Mouse (Mus musculus): ENCODE results near the gene Uqcrc1. TPM values are rescaled to one million over a fixed set of nuclear protein-coding genes. Genes with fewer than 3 reads are reported as not detected.
A peak's percentile ranks its signal among the peaks of the same experiment; 100 is the strongest.

The Uqcrc1 gene
- polyA plus RNA-seq, 1 experiment from 2014 or later: 568 TPM

DNA sequence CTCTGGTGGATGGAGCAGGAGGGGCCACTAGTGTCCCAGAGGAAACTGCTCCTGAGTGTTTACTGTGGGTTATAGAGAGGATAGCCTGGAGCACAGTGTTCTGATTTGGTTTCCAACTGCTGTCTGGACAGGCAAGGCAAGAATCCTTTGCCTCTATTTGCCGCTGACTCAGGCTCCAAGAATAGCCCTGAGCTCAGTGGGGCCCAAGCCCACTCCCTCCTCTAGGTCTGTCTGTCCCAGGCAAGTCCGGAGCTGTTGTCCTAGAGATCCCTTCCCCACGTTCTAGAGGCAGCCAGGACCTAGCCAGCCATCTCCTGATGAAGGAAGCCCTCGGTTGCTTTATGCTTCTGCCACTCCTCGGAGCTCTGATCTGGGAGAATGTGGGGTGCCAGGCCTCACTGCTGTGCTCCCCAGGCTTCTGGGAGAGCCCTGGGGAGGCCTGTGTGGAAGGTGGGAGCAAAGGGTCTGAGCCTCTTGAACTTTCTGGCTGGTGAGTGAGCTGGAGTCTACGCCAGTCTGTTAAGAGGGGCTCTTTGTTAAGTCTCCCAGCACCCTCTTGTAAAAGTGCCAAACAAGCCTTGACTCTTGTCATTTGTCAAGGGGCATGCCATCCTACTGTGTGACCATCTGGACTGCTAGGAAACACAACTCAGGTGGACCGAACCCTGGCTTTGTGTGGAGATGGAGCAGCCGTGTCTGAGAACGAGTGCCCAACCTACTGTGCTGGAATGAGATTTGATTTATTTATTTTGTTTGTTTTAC, 13.7 kb downstream of the Uqcrc1 start:
- Histone ChIP-seq H3K9me3 (no peaks in the 10 kb centered on the region), H3K36me3 (peaks cover 33% of the 10 kb centered on the region), H3K27me3 (replicated peaks) (peaks cover 12% of the 10 kb centered on the region), H3K27ac (no peak overlapping the region), H3K4me1 (replicated peaks) (no peaks in the 10 kb centered on the region; the same call in 1 of the 2 replicates), H3K9ac (no peak overlapping the region), H3K4me3 (replicated peaks) (no peak overlapping the region), H3K4me2 (replicated peaks) (no peak overlapping the region)
- 85% methylated on average over 9 of the region's 9 CpGs for WGBS
- ATAC-seq: 0 out of 2 replicates have a peak, but pooled peaks have one; percentile 2

DNA sequence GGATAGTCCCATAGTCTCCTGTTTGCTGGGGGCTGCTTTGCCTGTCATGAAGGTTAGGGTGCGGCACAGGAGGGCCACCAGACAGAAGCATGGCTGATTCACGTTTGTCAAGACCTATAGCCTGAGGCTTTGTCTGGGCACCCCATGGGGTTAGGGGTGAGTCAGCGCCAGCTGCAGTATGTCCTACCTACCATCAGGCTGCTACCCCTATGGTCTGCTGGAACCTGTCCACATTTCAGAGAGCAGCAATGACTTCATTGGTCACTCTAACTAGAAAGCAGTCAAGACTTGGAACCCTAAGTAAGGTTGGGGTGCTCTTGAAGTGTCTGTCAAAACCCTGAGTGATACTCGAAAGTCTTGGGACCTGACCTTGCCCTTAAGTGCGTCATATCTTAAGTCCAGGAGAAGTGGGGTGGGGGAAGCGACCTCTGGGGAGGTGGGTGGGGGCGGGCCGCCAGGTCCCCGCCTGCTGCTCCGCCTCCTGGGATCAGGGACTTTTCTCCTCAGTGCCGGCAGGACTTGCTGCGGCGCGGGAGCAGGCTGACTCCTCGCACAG, 16.7 kb downstream of the Uqcrc1 start, which contains the start of gene Col7a1:
Gene Col7a1 (plus strand): TSS at position 506 of the 556 bp plus-strand sequence.
- WGBS: 10% methylated on average over 15 of the region's 15 CpGs
- Histone ChIP-seq H3K4me2 (replicated peaks) (peak within 1 kb of the TSS; percentile 51), H3K27ac (no peak within 1 kb of the TSS), H3K4me1 (replicated peaks) (no peaks in the 10 kb centered on the region; the same call in 1 of the 2 replicates), H3K27me3 (replicated peaks) (peaks cover 12% of the 10 kb centered on the region), H3K4me3 (replicated peaks) (peak within 1 kb of the TSS; percentile 20; the same call in 1 of the 2 replicates), H3K9me3 (no peaks in the 10 kb centered on the region), H3K9ac (no peak within 1 kb of the TSS), H3K36me3 (peaks cover 7% of the 10 kb centered on the region)
- ATAC-seq: no peak

DNA sequence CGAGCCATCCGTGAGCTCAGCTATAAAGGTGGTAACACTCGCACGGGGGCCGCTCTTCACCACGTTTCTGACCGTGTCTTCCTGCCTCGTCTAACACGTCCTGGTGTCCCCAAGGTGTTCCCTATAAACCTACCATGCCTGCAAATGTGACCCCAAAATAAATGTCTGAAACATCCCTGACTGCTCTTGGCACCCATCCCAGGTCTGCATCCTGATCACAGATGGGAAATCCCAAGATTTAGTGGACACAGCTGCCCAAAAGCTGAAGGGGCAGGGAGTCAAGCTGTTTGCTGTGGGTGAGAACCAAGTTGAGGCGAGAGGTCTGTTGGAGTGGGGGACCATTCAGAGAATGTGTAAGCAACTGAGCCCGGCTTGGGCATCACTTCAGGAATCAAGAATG, 18.8 kb downstream of the Uqcrc1 start:
- H3K4me3 ChIP-seq (replicated peaks): no peak overlapping the region
- WGBS: 84% methylated on average over 11 of the region's 11 CpGs
- peaks cover 12% of the 10 kb centered on the region for H3K27me3 ChIP-seq (replicated peaks)
- ATAC-seq: no peak
- no peak overlapping the region for H3K27ac ChIP-seq
- peaks cover 2% of the 10 kb centered on the region for H3K36me3 ChIP-seq
- no peaks in the 10 kb centered on the region; the same call in 1 of the 2 replicates for H3K4me1 ChIP-seq (replicated peaks)
- no peak overlapping the region for H3K9ac ChIP-seq
- H3K9me3 ChIP-seq: no peaks in the 10 kb centered on the region
- no peak overlapping the region for H3K4me2 ChIP-seq (replicated peaks)

DNA sequence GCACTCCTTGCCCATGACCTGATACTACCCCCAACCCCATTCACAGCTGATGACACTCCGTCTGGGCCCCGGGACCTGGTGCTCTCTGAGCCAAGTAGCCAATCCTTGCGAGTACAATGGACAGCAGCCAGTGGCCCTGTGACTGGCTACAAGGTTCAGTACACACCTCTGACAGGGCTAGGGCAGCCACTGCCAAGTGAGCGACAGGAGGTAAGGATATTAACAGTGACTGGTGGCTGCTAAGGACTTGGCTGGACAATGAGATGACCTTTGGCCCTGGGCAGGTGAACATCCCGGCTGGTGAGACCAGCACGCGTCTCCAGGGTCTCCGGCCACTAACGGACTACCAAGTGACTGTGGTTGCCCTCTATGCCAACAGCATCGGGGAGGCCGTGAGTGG, 19.4 kb downstream of the Uqcrc1 start:
- H3K27me3 ChIP-seq (replicated peaks): peaks cover 12% of the 10 kb centered on the region
- H3K36me3 ChIP-seq: no peaks in the 10 kb centered on the region
- no peaks in the 10 kb centered on the region for H3K9me3 ChIP-seq
- H3K9ac ChIP-seq: no peak overlapping the region
- H3K4me3 ChIP-seq (replicated peaks): no peak overlapping the region
- ATAC-seq: no peak
- no peak overlapping the region for H3K27ac ChIP-seq
- 87% methylated on average over 11 of the region's 11 CpGs for WGBS
- H3K4me1 ChIP-seq (replicated peaks): no peaks in the 10 kb centered on the region; the same call in 1 of the 2 replicates
- no peak overlapping the region for H3K4me2 ChIP-seq (replicated peaks)

DNA sequence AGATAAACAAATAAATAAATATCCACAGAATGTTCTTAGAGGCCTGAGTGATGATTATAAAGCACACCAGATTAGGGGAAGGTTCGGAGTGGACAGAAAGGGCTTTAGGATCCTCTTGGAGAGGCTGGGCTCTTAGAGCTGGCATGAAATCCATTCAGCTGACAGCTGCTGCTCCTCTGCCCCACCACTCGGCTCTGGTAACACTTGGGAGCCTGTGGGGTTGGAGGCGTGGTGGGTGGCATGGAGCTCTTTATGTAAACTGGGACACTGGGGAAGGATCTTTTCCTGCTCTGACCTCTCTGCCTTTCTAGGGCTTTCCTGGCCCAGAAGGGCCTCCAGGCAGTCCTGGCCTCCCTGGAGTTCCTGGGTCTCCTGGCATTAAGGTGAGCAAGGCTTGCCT, 27.1 kb downstream of the Uqcrc1 start:
- Histone ChIP-seq H3K4me1 (replicated peaks) (no peaks in the 10 kb centered on the region), H3K4me2 (replicated peaks) (no peak overlapping the region), H3K27ac (no peak overlapping the region), H3K36me3 (no peaks in the 10 kb centered on the region), H3K9ac (no peak overlapping the region), H3K4me3 (replicated peaks) (no peak overlapping the region), H3K27me3 (replicated peaks) (no peaks in the 10 kb centered on the region), H3K9me3 (no peaks in the 10 kb centered on the region)
- ATAC-seq: no peak
- WGBS: 70% methylated on average over 3 of the region's 3 CpGs

DNA sequence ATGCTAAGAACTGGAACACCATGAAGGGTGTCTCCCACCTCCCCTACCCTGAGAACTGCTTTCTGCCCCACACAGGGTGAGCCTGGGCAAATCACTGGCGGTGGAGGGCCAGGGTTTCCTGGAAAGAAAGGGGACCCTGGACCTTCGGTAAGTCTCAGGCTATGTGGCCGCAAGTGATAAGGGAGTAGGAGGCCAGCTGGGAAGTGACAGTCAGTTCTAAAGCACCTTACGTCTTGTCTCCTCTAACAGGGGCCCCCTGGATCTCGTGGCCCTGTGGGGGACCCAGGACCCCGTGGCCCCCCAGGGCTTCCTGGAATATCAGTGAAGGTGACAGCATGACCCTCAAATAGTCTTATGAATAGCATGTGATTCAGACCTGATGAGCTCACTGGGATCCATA, 27.9 kb downstream of the Uqcrc1 start:
- Histone ChIP-seq H3K4me2 (replicated peaks) (no peak overlapping the region), H3K4me1 (replicated peaks) (no peaks in the 10 kb centered on the region), H3K9me3 (no peaks in the 10 kb centered on the region), H3K27ac (no peak overlapping the region), H3K27me3 (replicated peaks) (no peaks in the 10 kb centered on the region), H3K4me3 (replicated peaks) (no peak overlapping the region), H3K36me3 (no peaks in the 10 kb centered on the region), H3K9ac (no peak overlapping the region)
- WGBS: 74% methylated on average over 6 of the region's 6 CpGs
- ATAC-seq: peak; percentile 53

DNA sequence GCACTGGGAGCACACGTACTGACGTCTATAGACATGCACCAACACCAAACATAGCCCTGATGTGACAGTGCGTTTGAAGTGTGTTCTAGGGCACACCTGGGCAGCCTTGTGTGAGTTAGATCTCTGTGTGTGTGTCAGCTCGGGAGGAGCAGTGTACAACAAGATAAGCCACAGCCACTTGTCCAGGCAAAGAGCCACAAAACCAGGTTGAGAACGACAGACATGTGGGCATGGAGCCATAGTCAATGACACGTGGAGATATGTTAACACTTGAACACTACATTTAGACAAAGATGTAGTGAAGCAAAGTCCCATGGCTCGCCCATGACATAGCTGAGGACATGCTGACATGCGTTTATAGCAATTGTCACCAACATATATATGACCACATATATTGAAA, 34.2 kb downstream of the Uqcrc1 start:
- no peak overlapping the region for H3K4me2 ChIP-seq (replicated peaks)
- no peaks in the 10 kb centered on the region for H3K4me1 ChIP-seq (replicated peaks)
- no peak for ATAC-seq
- H3K36me3 ChIP-seq: no peaks in the 10 kb centered on the region
- H3K9me3 ChIP-seq: no peaks in the 10 kb centered on the region
- no peak overlapping the region for H3K27ac ChIP-seq
- no peak overlapping the region for H3K4me3 ChIP-seq (replicated peaks)
- no peaks in the 10 kb centered on the region for H3K27me3 ChIP-seq (replicated peaks)
- no peak overlapping the region for H3K9ac ChIP-seq
- WGBS: 89% methylated on average over 8 of the region's 8 CpGs

DNA sequence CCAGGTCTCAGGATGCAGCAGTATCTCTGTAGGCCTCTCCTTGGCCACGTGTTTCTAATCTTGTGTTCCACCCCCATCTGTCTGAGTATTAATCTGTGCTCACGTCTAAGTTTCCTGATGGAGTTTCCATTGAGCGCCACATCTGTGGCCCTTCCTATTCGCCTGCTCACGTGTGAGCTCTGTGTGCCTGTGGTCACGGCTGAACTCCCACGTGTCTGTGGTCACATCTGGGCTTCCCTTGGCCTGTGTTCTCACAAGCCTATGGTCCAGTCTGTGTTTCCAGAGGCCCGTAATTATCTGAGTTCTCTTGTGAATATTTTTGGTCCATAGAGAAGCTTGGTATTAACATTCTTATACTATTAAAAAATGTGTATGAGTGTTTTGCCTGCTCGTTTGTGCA, 40.0 kb downstream of the Uqcrc1 start:
- 82% methylated on average over 9 of the region's 9 CpGs for WGBS
- no peak for ATAC-seq
- Histone ChIP-seq H3K4me2 (replicated peaks) (no peak overlapping the region), H3K9ac (no peak overlapping the region), H3K4me3 (replicated peaks) (no peak overlapping the region), H3K36me3 (no peaks in the 10 kb centered on the region), H3K27me3 (replicated peaks) (no peaks in the 10 kb centered on the region), H3K27ac (no peak overlapping the region), H3K4me1 (replicated peaks) (no peaks in the 10 kb centered on the region), H3K9me3 (no peaks in the 10 kb centered on the region)

DNA sequence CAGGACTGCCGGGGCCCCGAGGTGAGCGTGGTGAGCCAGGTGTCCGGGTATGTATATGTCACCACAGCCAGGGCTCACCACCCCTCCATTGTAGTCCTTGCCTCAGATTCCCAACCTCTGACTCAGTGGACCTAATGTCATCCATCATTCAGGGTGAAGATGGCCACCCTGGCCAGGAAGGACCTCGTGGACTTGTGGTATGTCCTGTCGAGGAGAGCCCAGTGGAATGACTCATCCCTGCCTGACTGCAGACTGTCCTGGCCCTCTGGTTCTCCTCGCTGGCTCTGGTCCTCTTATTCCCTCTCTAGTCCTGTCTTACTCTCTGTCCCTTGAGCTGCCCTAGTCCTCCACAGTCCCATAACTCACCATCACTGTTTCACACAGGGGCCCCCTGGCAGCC, 41.5 kb downstream of the Uqcrc1 start:
- no peak overlapping the region for H3K9ac ChIP-seq
- no peaks in the 10 kb centered on the region for H3K9me3 ChIP-seq
- no peak overlapping the region for H3K4me3 ChIP-seq (replicated peaks)
- no peaks in the 10 kb centered on the region for H3K36me3 ChIP-seq
- 72% methylated on average over 7 of the region's 7 CpGs for WGBS
- H3K27me3 ChIP-seq (replicated peaks): no peaks in the 10 kb centered on the region
- no peak overlapping the region for H3K27ac ChIP-seq
- no peaks in the 10 kb centered on the region for H3K4me1 ChIP-seq (replicated peaks)
- no peak for ATAC-seq
- H3K4me2 ChIP-seq (replicated peaks): no peak overlapping the region

DNA sequence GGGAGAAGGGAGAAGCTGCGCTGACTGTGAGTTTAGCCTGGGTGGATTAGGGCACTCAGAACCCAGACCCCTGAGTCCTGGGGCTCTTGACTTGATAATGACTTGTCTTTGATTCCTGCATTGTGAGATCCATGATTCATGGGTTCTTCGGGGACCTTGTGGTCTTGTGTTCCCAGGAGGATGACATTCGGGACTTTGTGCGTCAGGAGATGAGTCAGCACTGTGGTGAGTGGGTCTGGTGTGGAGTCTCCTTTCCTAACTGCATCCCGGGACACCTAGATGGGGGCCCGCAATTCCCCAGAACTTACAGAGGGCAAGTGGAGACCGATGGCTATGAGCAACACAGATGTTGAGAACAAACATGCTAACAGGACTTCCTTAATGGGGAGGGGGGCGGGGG, 46.1 kb downstream of the Uqcrc1 start:
- WGBS: 77% methylated on average over 8 of the region's 8 CpGs
- H3K27me3 ChIP-seq (replicated peaks): no peaks in the 10 kb centered on the region
- no peak overlapping the region for H3K4me2 ChIP-seq (replicated peaks)
- no peak overlapping the region for H3K27ac ChIP-seq
- no peak overlapping the region for H3K4me3 ChIP-seq (replicated peaks)
- H3K9ac ChIP-seq: no peak overlapping the region
- no peaks in the 10 kb centered on the region for H3K9me3 ChIP-seq
- H3K36me3 ChIP-seq: no peaks in the 10 kb centered on the region
- 0 out of 2 replicates have a peak, but pooled peaks cover 2% of the 10 kb centered on the region for H3K4me1 ChIP-seq (replicated peaks)
- ATAC-seq: no peak

DNA sequence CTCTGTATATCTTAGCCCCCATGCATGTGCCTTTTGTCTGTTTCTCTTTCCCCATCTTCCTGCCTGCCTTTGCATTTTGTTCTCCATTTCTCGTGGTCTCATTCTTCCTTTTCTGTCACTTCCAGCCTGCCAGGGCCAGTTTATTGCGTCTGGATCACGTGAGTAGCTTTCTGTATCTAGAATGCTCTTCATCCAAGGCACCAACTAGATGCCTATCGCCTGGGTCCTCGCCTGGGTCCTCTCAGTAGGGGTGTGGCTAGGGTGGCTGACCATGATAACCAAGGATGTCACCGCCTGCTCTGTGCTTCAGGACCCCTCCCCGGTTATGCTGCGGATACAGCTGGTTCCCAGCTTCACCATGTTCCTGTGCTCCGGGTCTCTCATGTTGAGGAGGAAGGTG, 46.8 kb downstream of the Uqcrc1 start:
- Histone ChIP-seq H3K27ac (no peak overlapping the region), H3K4me1 (replicated peaks) (peaks cover 9% of the 10 kb centered on the region), H3K27me3 (replicated peaks) (no peaks in the 10 kb centered on the region), H3K36me3 (no peaks in the 10 kb centered on the region), H3K4me2 (replicated peaks) (no peak overlapping the region), H3K9ac (no peak overlapping the region), H3K4me3 (replicated peaks) (no peak overlapping the region), H3K9me3 (no peaks in the 10 kb centered on the region)
- WGBS: 71% methylated on average over 9 of the region's 9 CpGs
- no peak for ATAC-seq

DNA sequence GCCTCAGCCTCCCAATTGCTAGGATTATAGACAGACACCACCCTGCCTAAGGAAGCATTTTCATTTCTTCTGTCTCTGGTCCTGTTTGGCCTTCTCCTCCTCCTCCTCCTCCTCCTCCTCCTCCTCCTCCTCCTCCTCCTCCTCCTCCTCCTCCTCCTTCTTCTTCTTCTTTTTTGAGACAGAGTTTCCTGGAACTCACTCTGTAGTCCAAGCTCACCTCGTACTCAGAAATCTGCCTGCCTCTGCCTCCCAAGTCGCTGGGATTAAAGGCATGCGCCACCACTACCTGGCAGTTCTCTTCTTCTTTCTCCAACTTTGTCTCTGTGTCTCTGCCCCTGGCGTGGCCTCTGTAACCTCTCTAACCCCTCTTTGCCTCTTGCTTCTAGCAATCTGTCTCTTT, 49.3 kb downstream of the Uqcrc1 start, which contains the start of gene Ucn2:
Gene Ucn2 (plus strand): TSS at position 301 of the 400 bp plus-strand sequence.
- Histone ChIP-seq H3K4me3 (replicated peaks) (no peak within 1 kb of the TSS), H3K9me3 (no peaks in the 10 kb centered on the region), H3K4me2 (replicated peaks) (no peak within 1 kb of the TSS), H3K27ac (no peak within 1 kb of the TSS), H3K9ac (no peak within 1 kb of the TSS), H3K27me3 (replicated peaks) (no peaks in the 10 kb centered on the region), H3K36me3 (no peaks in the 10 kb centered on the region), H3K4me1 (replicated peaks) (peaks cover 33% of the 10 kb centered on the region)
- WGBS: 78% methylated on average over 4 of the region's 4 CpGs
- no peak for ATAC-seq
